Mouse (Mus musculus) olfactory bulb, adult 2 months (tissue): Measurements from ENCODE around the gene Pds5b.

ENCODE experiments used
- CTCF ChIP-seq: fragments of 200-500 bp; IDR thresholded peaks from 2 replicates; pipeline ENCODE4 v1.5.1; 2012; ENCODE audit warnings: low read depth, mild to moderate bottlenecking, low read length, moderate library complexity; ENCODE audit not compliant: insufficient read depth
- POLR2A ChIP-seq: fragments of 200-500 bp; IDR thresholded peaks from 2 replicates; pipeline ENCODE4 v1.6.1; 2012; ENCODE audit warnings: mild to moderate bottlenecking, low read depth, low read length, moderate library complexity; ENCODE audit not compliant: insufficient read depth

DNA sequence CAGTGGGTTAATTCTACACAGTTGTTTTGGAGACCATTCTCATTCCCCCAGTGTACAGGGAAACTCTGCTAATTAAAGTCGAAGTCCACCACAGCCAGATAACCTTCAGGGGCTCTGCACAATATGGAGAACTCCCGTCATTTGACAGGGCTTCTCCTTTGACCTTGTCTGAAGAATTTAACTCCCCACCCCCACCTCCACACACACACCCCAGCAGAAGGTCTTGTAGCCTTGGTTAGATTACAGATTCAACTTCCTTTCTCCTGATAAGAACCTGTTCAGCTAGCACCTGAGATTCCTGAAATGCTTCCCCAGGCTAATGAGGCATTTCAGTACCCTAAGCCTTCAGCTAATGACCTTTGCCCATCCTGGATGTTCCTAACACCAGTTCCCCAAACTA, 177.3 kb downstream of the Pds5b start:
- TF ChIP-seq POLR2A (no peak), CTCF (no peak)
